Mouse (Mus musculus): ENCODE data around the gene Olfr12. TPM values are rescaled to one million over a fixed set of nuclear protein-coding genes. Genes with fewer than 3 reads are reported as not detected.

Gene Olfr12
- 0.02 TPM in 1 of 2 replicates, not detected in the other for polyA plus RNA-seq (2015; fragmentation: Nextera tagmentation; extraction: Ambion mirVana)

- Histone ChIP-seq H3K4me1 (replicated peaks; ENCODE audit: control insufficient read depth, insufficient read depth) (no peaks in the 10 kb centered on the region), H3K9me3 (ENCODE audit: control insufficient read depth, low read length) (no peaks in the 10 kb centered on the region), H3K9ac (ENCODE audit: low read length) (no peak within 1 kb of the TSS), H3K4me2 (replicated peaks; ENCODE audit: low read depth) (no peak within 1 kb of the TSS), H3K27ac (replicated peaks) (no peak within 1 kb of the TSS), H3K36me3 (ENCODE audit: control insufficient read depth, insufficient read depth, low read length) (no peaks in the 10 kb centered on the region), H3K4me3 (ENCODE audit: low read depth, low read length) (no peak within 1 kb of the TSS), H3K27me3 (ENCODE audit: control insufficient read depth, insufficient read depth, low read length) (no peaks in the 10 kb centered on the region)
- no peak for ATAC-seq (ENCODE audit: low FRiP score, low TSS enrichment)
- no peak for DNase-seq (ENCODE audit: low spot score)
- WGBS, result 52% methylated on average over 2 of the region's 2 CpGs
- no peak for TF ChIP-seq EP300 (optimal IDR thresholded peaks at IDR 0.05)
- no peak for TF ChIP-seq CTCF (IDR thresholded peaks at IDR 0.05; ENCODE audit: low read depth)
Observed at GRCm38 (mm10) chr1:92617488-92617887, at the start of gene Olfr12. Gene Olfr12 (plus strand): TSS chr1:92617788.

GRCm38 (mm10) chr1:92571022-92571421 is 46.6 kb upstream of the Olfr12 start, which contains the start of gene Olfr1413:
Gene Olfr1413 (plus strand): TSS chr1:92571322.
- Histone ChIP-seq H3K4me2 (replicated peaks; ENCODE audit: low read depth) (no peak within 1 kb of the TSS), H3K9ac (ENCODE audit: low read length) (no peak within 1 kb of the TSS), H3K36me3 (ENCODE audit: control insufficient read depth, insufficient read depth, low read length) (no peaks in the 10 kb centered on the region), H3K27ac (replicated peaks) (no peak within 1 kb of the TSS), H3K9me3 (ENCODE audit: control insufficient read depth, low read length) (no peaks in the 10 kb centered on the region), H3K4me1 (replicated peaks; ENCODE audit: control insufficient read depth, insufficient read depth) (no peaks in the 10 kb centered on the region), H3K27me3 (ENCODE audit: control insufficient read depth, insufficient read depth, low read length) (no peaks in the 10 kb centered on the region), H3K4me3 (ENCODE audit: low read depth, low read length) (no peak within 1 kb of the TSS)
- DNase-seq (ENCODE audit: low spot score) (no peak), ATAC-seq (ENCODE audit: low FRiP score, low TSS enrichment) (no peak)
- TF ChIP-seq CTCF (IDR thresholded peaks at IDR 0.05; ENCODE audit: low read depth), result no peak
- no peak for TF ChIP-seq EP300 (optimal IDR thresholded peaks at IDR 0.05)
- 89% methylated on average over 3 of the region's 3 CpGs for WGBS

- H3K27me3 ChIP-seq (ENCODE audit: control insufficient read depth, insufficient read depth, low read length), result no peaks in the 10 kb centered on the region
- 88% methylated on average over 2 of the region's 2 CpGs for WGBS
- H3K9ac ChIP-seq (ENCODE audit: low read length), result no peak within 1 kb of the TSS
- H3K4me2 ChIP-seq (replicated peaks; ENCODE audit: low read depth), result no peak within 1 kb of the TSS
- H3K9me3 ChIP-seq (ENCODE audit: control insufficient read depth, low read length), result no peaks in the 10 kb centered on the region
- DNase-seq (ENCODE audit: low spot score) (no peak), ATAC-seq (ENCODE audit: low FRiP score, low TSS enrichment) (no peak)
- TF ChIP-seq CTCF (IDR thresholded peaks at IDR 0.05; ENCODE audit: low read depth) (no peak), EP300 (optimal IDR thresholded peaks at IDR 0.05) (no peak)
- no peak within 1 kb of the TSS for H3K4me3 ChIP-seq (ENCODE audit: low read depth, low read length)
- no peak within 1 kb of the TSS for H3K27ac ChIP-seq (replicated peaks)
- H3K4me1 ChIP-seq (replicated peaks; ENCODE audit: control insufficient read depth, insufficient read depth), result no peaks in the 10 kb centered on the region
- H3K36me3 ChIP-seq (ENCODE audit: control insufficient read depth, insufficient read depth, low read length), result no peaks in the 10 kb centered on the region
Observed at GRCm38 (mm10) chr1:92585479-92585878, 32.1 kb upstream of the Olfr12 start, which contains the start of gene Olfr1412. Gene Olfr1412 (plus strand): TSS chr1:92585779.

- TF ChIP-seq CTCF (IDR thresholded peaks at IDR 0.05; ENCODE audit: low read depth), result no peak
- no peak for TF ChIP-seq EP300 (optimal IDR thresholded peaks at IDR 0.05)
- H3K4me3 ChIP-seq (ENCODE audit: low read depth, low read length), result no peak within 1 kb of the TSS
- DNase-seq (ENCODE audit: low spot score) (no peak), ATAC-seq (ENCODE audit: low FRiP score, low TSS enrichment) (no peak)
- H3K4me1 ChIP-seq (replicated peaks; ENCODE audit: control insufficient read depth, insufficient read depth), result no peaks in the 10 kb centered on the region
- no peak within 1 kb of the TSS for H3K4me2 ChIP-seq (replicated peaks; ENCODE audit: low read depth)
- H3K9ac ChIP-seq (ENCODE audit: low read length), result no peak within 1 kb of the TSS
- H3K27me3 ChIP-seq (ENCODE audit: control insufficient read depth, insufficient read depth, low read length), result no peaks in the 10 kb centered on the region
- no peaks in the 10 kb centered on the region for H3K9me3 ChIP-seq (ENCODE audit: control insufficient read depth, low read length)
- no peaks in the 10 kb centered on the region for H3K36me3 ChIP-seq (ENCODE audit: control insufficient read depth, insufficient read depth, low read length)
- H3K27ac ChIP-seq (replicated peaks), result no peak within 1 kb of the TSS
Observed at GRCm38 (mm10) chr1:92594111-92594510, 23.5 kb upstream of the Olfr12 start, which contains the start of gene Olfr1411. Gene Olfr1411 (plus strand): TSS chr1:92594411.

- Histone ChIP-seq H3K4me3 (ENCODE audit: low read depth, low read length) (no peak overlapping the region), H3K36me3 (ENCODE audit: control insufficient read depth, insufficient read depth, low read length) (no peaks in the 10 kb centered on the region), H3K9ac (ENCODE audit: low read length) (no peak overlapping the region), H3K4me2 (replicated peaks; ENCODE audit: low read depth) (no peak overlapping the region), H3K27ac (replicated peaks) (no peak overlapping the region), H3K4me1 (replicated peaks; ENCODE audit: control insufficient read depth, insufficient read depth) (no peaks in the 10 kb centered on the region), H3K27me3 (ENCODE audit: control insufficient read depth, insufficient read depth, low read length) (no peaks in the 10 kb centered on the region), H3K9me3 (ENCODE audit: control insufficient read depth, low read length) (no peaks in the 10 kb centered on the region)
- 68% methylated on average over 3 of the region's 3 CpGs for WGBS
- ATAC-seq (ENCODE audit: low FRiP score, low TSS enrichment), result no peak
- no peak for DNase-seq (ENCODE audit: low spot score)
- no peak for TF ChIP-seq CTCF (IDR thresholded peaks at IDR 0.05; ENCODE audit: low read depth)
- no peak for TF ChIP-seq EP300 (optimal IDR thresholded peaks at IDR 0.05)
Observed at GRCm38 (mm10) chr1:92596019-92596418, 21.6 kb upstream of the Olfr12 start.

- Histone ChIP-seq H3K4me2 (replicated peaks; ENCODE audit: low read depth) (no peak within 1 kb of the TSS), H3K27me3 (ENCODE audit: control insufficient read depth, insufficient read depth, low read length) (no peaks in the 10 kb centered on the region), H3K4me1 (replicated peaks; ENCODE audit: control insufficient read depth, insufficient read depth) (no peaks in the 10 kb centered on the region), H3K4me3 (ENCODE audit: low read depth, low read length) (no peak within 1 kb of the TSS), H3K36me3 (ENCODE audit: control insufficient read depth, insufficient read depth, low read length) (no peaks in the 10 kb centered on the region), H3K9ac (ENCODE audit: low read length) (no peak within 1 kb of the TSS), H3K27ac (replicated peaks) (no peak within 1 kb of the TSS), H3K9me3 (ENCODE audit: control insufficient read depth, low read length) (no peaks in the 10 kb centered on the region)
- TF ChIP-seq EP300 (optimal IDR thresholded peaks at IDR 0.05) (no peak), CTCF (IDR thresholded peaks at IDR 0.05; ENCODE audit: low read depth) (no peak)
- no peak for ATAC-seq (ENCODE audit: low FRiP score, low TSS enrichment)
- WGBS, result 89% methylated on average over 1 of the region's 1 CpGs
- DNase-seq (ENCODE audit: low spot score), result no peak
Observed at GRCm38 (mm10) chr1:92605482-92605881, 12.1 kb upstream of the Olfr12 start, which contains the start of gene Olfr1410. Gene Olfr1410 (plus strand): TSS chr1:92605782.

Data from stomach, postnatal 0 days (tissue).